Mouse (Mus musculus) liver, embryonic 14.5 days (tissue): ENCODE measurements at regions not wholly inside any gene's neighbourhood (a gene's known extent, or its start where the extent isn't known, plus 50 kb on each side); places are given as distances from the start of the nearest gene placed in this dataset.

ENCODE experiments used
- ATAC-seq: fragments of 200-750 bp; cut with Nextera tagmentation; 2 replicates; pipeline ENCODE4 v1.8.0; 2017; ENCODE audit warnings: moderate number of reproducible peaks, mild to moderate bottlenecking, moderate library complexity; ENCODE audit not compliant: insufficient read depth
- DNase-seq, 3 experiments: peaks; one replicate each; pipeline ENCODE4 v3.0.0-alpha.2; 2012 to 2013; ENCODE audit warnings: low read depth in 3 of 3, low spot score in 3 of 3
- H3K27ac ChIP-seq: fragments of 300-500 bp; sonication (generic); 2 replicates; pipeline ENCODE4 v1.5.1; 2014; ENCODE audit warnings: moderate library complexity, mild to moderate bottlenecking, control low read depth, inconsistent platforms
- H3K27me3 ChIP-seq: fragments of 300-500 bp; sonication (generic); 2 replicates; pipeline ENCODE4 v1.6.1; 2014; ENCODE audit warnings: mild to moderate bottlenecking, low read length, moderate library complexity; ENCODE audit not compliant: control insufficient read depth, insufficient read depth
- H3K36me3 ChIP-seq: fragments of 300-500 bp; sonication (generic); replicated peaks from 2 replicates; pipeline ENCODE4 v1.6.1; 2014; ENCODE audit warnings: low read depth; ENCODE audit not compliant: control insufficient read depth, insufficient read depth
- H3K4me1 ChIP-seq, 2 experiments: fragments of 200-500 bp in 1 of 2; fragments of 300-500 bp in 1 of 2; sonication (generic) in 1 of 2; replicated peaks; 2 replicates each; pipeline ENCODE4 v1.6.1; 2012 to 2014; ENCODE audit warnings: antibody characterized with exemption in 1 of 2, inconsistent platforms in 1 of 2, low read length in 1 of 2; ENCODE audit not compliant: control insufficient read depth in 2 of 2, insufficient read depth in 2 of 2
- H3K4me2 ChIP-seq: fragments of 300-500 bp; sonication (generic); 2 replicates; pipeline ENCODE4 v1.6.1; 2014; ENCODE audit warnings: low read depth, mild to moderate bottlenecking, control low read depth, moderate library complexity
- H3K4me3 ChIP-seq, 2 experiments: fragments of 200-500 bp in 1 of 2; fragments of 300-500 bp in 1 of 2; sonication (generic) in 1 of 2; 2 replicates each; pipeline ENCODE4 v1.5.1; 2012 to 2014; ENCODE audit warnings: low read depth in 2 of 2, low read length in 2 of 2, mild to moderate bottlenecking in 2 of 2, control low read depth in 1 of 2, inconsistent platforms in 1 of 2, moderate library complexity in 1 of 2; ENCODE audit not compliant: insufficient read depth in 1 of 2
- H3K9ac ChIP-seq: fragments of 300-500 bp; sonication (generic); replicated peaks from 2 replicates; pipeline ENCODE4 v1.6.1; 2014; ENCODE audit warnings: mild to moderate bottlenecking, control low read depth, moderate library complexity
- H3K9me3 ChIP-seq: fragments of 300-500 bp; sonication (generic); 2 replicates; pipeline ENCODE4 v1.6.1; 2016; ENCODE audit warnings: low read length, mixed read lengths; ENCODE audit not compliant: control insufficient read depth
- CTCF ChIP-seq: IDR thresholded peaks from 2 replicates; pipeline ENCODE4 v1.5.1; 2016; ENCODE audit warnings: antibody characterized with exemption, low read depth, control low read depth
- EP300 ChIP-seq: IDR thresholded peaks from 2 replicates; pipeline ENCODE4 v1.6.1; 2016; ENCODE audit warnings: antibody characterized with exemption, low read depth
- WGBS: fragments of 180-500 bp; shearing (Covaris S2); extraction: QIAGEN DNeasy Blood & Tissue Kit; methylation state at CpG from one replicate; pipeline ENCODE4 v1.1.7; 2014; ENCODE audit not compliant: insufficient replicate concordance; 5-methylcytosine and 5-hydroxymethylcytosine counted together

- DNase-seq (no peak), ATAC-seq (no peak)
- no peak overlapping the region for H3K27ac ChIP-seq
- H3K36me3 ChIP-seq = no peaks in the 10 kb centered on the region
- no peak overlapping the region for H3K9ac ChIP-seq
- H3K27me3 ChIP-seq = no peaks in the 10 kb centered on the region
- WGBS = 65% methylated on average over 8 of the region's 8 CpGs
- H3K4me1 ChIP-seq = no peaks in the 10 kb centered on the region
- TF ChIP-seq CTCF (no peak), EP300 (no peak)
- H3K4me3 ChIP-seq = no peak overlapping the region
- no peaks in the 10 kb centered on the region for H3K9me3 ChIP-seq
- H3K4me2 ChIP-seq = no peak overlapping the region
Measured at GRCm38 (mm10) chr1:157645682-157646421, 139.3 kb downstream of the Sec16b start.

GRCm38 (mm10) chr1:157655446-157655845 is 148.9 kb downstream of the Sec16b start:
- Histone ChIP-seq H3K9ac (no peak overlapping the region), H3K27me3 (no peaks in the 10 kb centered on the region), H3K36me3 (no peaks in the 10 kb centered on the region), H3K4me1 (no peaks in the 10 kb centered on the region), H3K4me2 (no peak overlapping the region), H3K4me3 (no peak overlapping the region), H3K27ac (no peak overlapping the region), H3K9me3 (no peaks in the 10 kb centered on the region)
- no peak for TF ChIP-seq CTCF
- TF ChIP-seq EP300 = no peak
- ATAC-seq (no peak), DNase-seq (no peak)
- WGBS = 56% methylated on average over 4 of the region's 4 CpGs

GRCm38 (mm10) chr1:157669626-157670025 is 163.1 kb downstream of the Sec16b start:
- TF ChIP-seq CTCF = no peak
- no peak for TF ChIP-seq EP300
- Histone ChIP-seq H3K9me3 (no peaks in the 10 kb centered on the region), H3K4me1 (no peaks in the 10 kb centered on the region), H3K36me3 (no peaks in the 10 kb centered on the region), H3K9ac (no peak overlapping the region), H3K27ac (no peak overlapping the region), H3K27me3 (no peaks in the 10 kb centered on the region), H3K4me3 (no peak overlapping the region), H3K4me2 (no peak overlapping the region)
- no peak for ATAC-seq
- 67% methylated on average over 6 of the region's 6 CpGs for WGBS
- no peak for DNase-seq

- no peak overlapping the region for H3K4me3 ChIP-seq
- no peak overlapping the region for H3K27ac ChIP-seq
- 39% methylated on average over 7 of the region's 7 CpGs for WGBS
- no peaks in the 10 kb centered on the region for H3K9me3 ChIP-seq
- no peak overlapping the region for H3K4me2 ChIP-seq
- no peaks in the 10 kb centered on the region for H3K27me3 ChIP-seq
- ATAC-seq = no peak
- no peak overlapping the region for H3K9ac ChIP-seq
- TF ChIP-seq EP300 (no peak), CTCF (no peak)
- H3K4me1 ChIP-seq = no peaks in the 10 kb centered on the region
- no peak for DNase-seq
- no peaks in the 10 kb centered on the region for H3K36me3 ChIP-seq
Measured at GRCm38 (mm10) chr1:157684356-157684755, 177.8 kb downstream of the Sec16b start.

GRCm38 (mm10) chr1:157695198-157695597 is 188.7 kb downstream of the Sec16b start:
- Histone ChIP-seq H3K9ac (peak overlapping the region; percentile 47), H3K27ac (peak overlapping the region; percentile 86), H3K4me1 (peaks cover 23 to 26% of the 10 kb centered on the region in 2 experiments), H3K4me3 (no peak overlapping the region), H3K9me3 (no peaks in the 10 kb centered on the region), H3K27me3 (no peaks in the 10 kb centered on the region), H3K36me3 (no peaks in the 10 kb centered on the region), H3K4me2 (peak overlapping the region; percentile 54)
- WGBS = 15% methylated on average over 2 of the region's 2 CpGs
- peak; percentile 100 for ATAC-seq
- DNase-seq = peak; percentile 79 to 87 (median 82)
- no peak for TF ChIP-seq CTCF
- TF ChIP-seq EP300 = peak; percentile 98
